Mouse (Mus musculus) myocyte (in vitro differentiated cells): ENCODE data around the gene Mgat4a.

Experiments used
- E2F4 ChIP-seq: IDR thresholded peaks from one replicate; pipeline ENCODE4 v1.6.1; 2011; ENCODE audit warnings: mild to moderate bottlenecking, control low read depth, moderate library complexity; ENCODE audit not compliant: insufficient read depth
- POLR2A ChIP-seq: IDR thresholded peaks from one replicate; pipeline ENCODE4 v1.6.1; 2011; ENCODE audit warnings: low read depth, mild to moderate bottlenecking, control low read depth, moderate library complexity; ENCODE audit not compliant: insufficient read length
- POLR2AphosphoS2 ChIP-seq: IDR thresholded peaks from one replicate; pipeline ENCODE4 v1.6.1; 2011; ENCODE audit warnings: low read depth, control low read depth; ENCODE audit not compliant: insufficient read length
- REST ChIP-seq: IDR thresholded peaks from one replicate; pipeline ENCODE4 v1.6.1; 2011; ENCODE audit warnings: mild to moderate bottlenecking, control low read depth, moderate library complexity; ENCODE audit not compliant: insufficient read depth, insufficient read length
- USF1 ChIP-seq: IDR thresholded peaks from one replicate; pipeline ENCODE4 v1.6.1; 2011; ENCODE audit warnings: low read depth, mild to moderate bottlenecking, control low read depth, moderate library complexity

DNA sequence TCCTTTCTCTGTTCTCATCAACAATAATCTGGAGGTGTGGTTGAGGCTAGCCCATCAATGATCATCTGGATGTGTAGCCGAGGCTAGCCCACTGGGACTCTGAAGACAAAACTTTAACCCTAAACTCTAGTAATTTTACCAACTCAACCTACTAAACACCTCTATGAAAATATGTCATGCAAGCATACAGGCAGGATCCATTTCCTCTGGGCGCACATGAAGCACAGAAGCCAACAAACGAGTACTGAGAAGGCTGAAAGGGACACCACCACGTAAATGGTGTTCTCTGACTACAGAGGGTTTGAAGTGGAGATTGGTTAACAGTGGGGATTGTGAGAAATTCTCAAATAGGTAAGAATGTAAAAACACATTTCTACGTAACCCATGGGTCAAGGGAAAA lies 63.6 kb downstream of the Mgat4a start:
- no peak for TF ChIP-seq E2F4
- no peak for TF ChIP-seq POLR2A
- TF ChIP-seq POLR2AphosphoS2 = no peak
- TF ChIP-seq REST = no peak
- TF ChIP-seq USF1 = no peak
